Mouse (Mus musculus) spleen, postnatal 14 days (tissue): ENCODE results near the gene Col5a3.
A peak's percentile ranks its signal among the peaks of the same experiment; 100 is the strongest.
"Not testable (repeated sequence)": the region's sequence is repeated elsewhere in the genome, so short reads cannot be mapped to it uniquely, and the experiment has no call there.

Experiments used
- DNase-seq, 2 experiments: peaks; one replicate each; pipeline ENCODE4 v3.0.0; 2021 to 2022; ENCODE audit warnings: low spot score in 2 of 2

Col5a3 gene

GRCm38 (mm10) chr9:20814521-20815272 is at the start of gene Col5a3:
Gene Col5a3 (minus strand): TSS chr9:20815067.
- DNase-seq: no peak

GRCm38 (mm10) chr9:20862225-20862624 is 47.4 kb upstream of the Col5a3 start:
- DNase-seq: no peak

- peak in 1 of 2 experiments; percentile 31 for DNase-seq
These were observed 47.0 kb upstream of the Col5a3 start for GRCm38 (mm10) chr9:20861821-20862220.

- DNase-seq: no peak
These were observed 45.1 kb upstream of the Col5a3 start for GRCm38 (mm10) chr9:20859926-20860325.

GRCm38 (mm10) chr9:20857131-20857530 is 42.3 kb upstream of the Col5a3 start:
- DNase-seq: peak; percentile 23 to 51

GRCm38 (mm10) chr9:20850179-20850578 is 35.3 kb upstream of the Col5a3 start:
- no peak for DNase-seq

DNA sequence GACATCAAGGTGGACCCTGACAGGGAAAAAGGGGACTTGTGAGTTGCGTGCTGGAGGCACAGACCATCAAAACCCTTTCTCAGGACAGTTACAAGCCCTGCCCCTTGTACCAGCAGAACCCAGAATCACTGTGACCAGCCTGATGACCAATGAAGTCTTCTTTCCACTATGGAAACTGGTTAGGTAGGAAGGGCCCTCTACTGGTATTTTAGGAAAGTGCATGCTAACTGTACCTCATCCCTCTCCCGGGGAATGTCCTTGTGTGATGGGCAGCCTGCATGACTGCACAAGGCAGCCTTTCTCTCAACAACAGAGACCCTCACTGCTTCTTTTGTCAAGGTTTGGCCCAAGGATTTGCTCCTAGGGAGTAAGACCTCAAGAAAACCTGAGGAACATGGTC is 27.8 kb upstream of the Col5a3 start:
- no peak for DNase-seq

- DNase-seq: no peak
These were observed 27.3 kb upstream of the Col5a3 start for GRCm38 (mm10) chr9:20842211-20842610.

DNA sequence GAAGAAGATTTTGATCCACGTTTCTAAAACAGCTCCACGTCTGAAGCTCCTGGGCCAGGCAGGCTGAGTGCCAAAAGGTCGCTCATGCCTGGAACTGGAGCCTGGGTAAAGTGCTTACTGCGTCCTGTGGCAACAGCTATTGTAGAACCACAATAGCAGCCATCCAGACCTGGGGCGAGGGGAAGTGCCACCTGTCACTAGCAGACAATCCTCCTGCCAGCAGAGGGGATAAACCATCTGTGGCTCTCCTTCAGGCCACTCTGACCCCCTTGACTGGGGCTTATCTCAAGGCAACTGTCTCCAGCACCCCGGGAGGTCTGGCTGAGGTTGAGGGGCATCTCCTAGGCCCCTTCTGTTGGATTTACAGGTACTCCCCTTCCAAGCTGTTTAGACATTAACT is 24.1 kb upstream of the Col5a3 start:
- no peak for DNase-seq

GRCm38 (mm10) chr9:20837184-20837947 is 22.5 kb upstream of the Col5a3 start:
- no peak for DNase-seq

DNA sequence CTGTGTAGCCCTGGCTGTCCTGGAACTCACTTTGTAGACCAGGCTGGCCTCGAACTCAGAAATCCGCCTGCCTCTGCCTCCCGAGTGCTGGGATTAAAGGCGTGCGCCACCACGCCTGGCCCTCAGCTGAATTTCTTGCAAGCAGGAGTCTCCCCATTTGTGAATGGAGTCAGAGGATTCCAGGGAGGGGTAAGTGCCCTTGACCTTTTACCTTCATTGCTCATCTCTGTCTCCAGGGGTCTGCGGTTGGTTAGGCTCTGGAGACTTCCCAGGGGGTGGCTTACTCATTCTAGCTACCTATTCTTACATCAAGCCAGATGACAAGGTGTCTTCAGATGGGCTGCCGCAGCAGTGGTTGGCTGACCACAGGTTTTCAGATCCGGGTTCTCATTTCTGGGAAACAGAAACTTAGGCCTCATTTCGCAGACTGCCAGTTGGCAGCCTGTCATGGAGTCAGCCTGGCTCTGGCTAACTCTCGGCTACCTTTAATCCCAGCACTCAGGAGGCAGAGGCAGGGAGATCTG is 20.6 kb upstream of the Col5a3 start:
- not testable (repeated sequence) for DNase-seq

DNA sequence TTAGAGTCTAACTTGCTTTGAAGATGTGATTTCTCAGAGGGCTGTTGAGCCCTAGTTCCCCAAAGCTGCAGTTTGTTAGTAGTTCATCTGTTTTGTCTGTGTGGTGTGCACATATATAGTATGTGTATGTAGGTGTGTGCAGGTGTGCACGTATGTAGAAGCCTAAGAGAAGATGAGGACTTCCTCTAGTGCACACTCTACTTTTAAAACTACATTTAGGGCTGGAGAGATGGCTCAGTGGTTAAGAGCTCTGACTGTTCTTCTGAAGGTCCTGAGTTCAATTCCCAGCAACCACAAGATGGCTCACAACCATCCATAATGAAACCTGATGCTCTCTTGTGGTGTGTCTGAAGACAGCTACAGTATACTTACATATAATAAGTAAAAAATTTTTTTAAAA is 20.0 kb upstream of the Col5a3 start:
- no peak for DNase-seq

- DNase-seq: peak; percentile 42 to 65
These were observed 16.2 kb upstream of the Col5a3 start for GRCm38 (mm10) chr9:20830901-20831643.

DNA sequence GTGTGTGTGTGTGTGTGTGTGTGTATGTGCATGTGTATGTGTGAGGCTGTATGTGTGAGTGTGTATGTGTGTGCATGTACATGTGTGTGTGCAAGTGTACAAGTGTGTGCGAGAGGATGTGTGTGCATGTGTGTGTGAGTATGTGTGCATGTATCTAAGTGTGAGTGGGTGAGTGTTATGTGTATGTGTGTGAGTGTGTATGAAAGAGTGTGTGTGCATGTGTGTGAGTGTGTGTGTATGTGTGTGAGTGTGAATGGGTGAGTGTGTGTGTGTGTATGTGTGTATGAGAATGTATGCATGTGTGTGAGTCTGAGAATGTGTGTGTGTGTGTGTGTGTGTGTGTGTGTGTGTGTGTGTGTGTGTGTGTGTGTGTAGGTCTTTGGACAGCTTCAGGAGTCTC is 13.3 kb upstream of the Col5a3 start:
- no peak for DNase-seq

GRCm38 (mm10) chr9:20825781-20826180 is 10.9 kb upstream of the Col5a3 start:
- no peak for DNase-seq

GRCm38 (mm10) chr9:20822821-20823220 is 8.0 kb upstream of the Col5a3 start:
- no peak for DNase-seq

GRCm38 (mm10) chr9:20820001-20820400 is 5.1 kb upstream of the Col5a3 start:
- DNase-seq: no peak

DNA sequence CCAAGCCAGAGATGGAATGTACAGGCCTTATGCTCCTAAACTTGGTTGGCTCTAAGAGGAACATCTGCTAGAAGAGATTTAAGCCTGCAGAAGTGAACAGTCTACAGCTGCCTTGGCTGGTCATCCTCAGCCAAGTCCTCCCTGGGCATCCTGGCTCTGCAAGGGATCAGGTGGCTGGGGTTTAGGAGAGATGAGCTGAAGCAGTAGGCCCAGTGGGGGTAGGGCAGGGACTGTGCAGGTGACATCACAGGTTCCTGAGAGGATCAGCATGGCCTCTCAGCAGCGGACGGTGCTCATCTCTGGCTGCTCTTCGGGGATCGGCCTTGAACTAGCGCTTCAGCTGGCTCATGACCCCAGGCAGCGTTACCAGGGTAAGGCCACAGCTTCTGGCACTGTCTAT is 3.4 kb upstream of the Col5a3 start, which contains the start of gene Rdh8:
Gene Rdh8, plus strand, starts transcription at position 268 of the 400 bp plus-strand sequence.
- DNase-seq: no peak

DNA sequence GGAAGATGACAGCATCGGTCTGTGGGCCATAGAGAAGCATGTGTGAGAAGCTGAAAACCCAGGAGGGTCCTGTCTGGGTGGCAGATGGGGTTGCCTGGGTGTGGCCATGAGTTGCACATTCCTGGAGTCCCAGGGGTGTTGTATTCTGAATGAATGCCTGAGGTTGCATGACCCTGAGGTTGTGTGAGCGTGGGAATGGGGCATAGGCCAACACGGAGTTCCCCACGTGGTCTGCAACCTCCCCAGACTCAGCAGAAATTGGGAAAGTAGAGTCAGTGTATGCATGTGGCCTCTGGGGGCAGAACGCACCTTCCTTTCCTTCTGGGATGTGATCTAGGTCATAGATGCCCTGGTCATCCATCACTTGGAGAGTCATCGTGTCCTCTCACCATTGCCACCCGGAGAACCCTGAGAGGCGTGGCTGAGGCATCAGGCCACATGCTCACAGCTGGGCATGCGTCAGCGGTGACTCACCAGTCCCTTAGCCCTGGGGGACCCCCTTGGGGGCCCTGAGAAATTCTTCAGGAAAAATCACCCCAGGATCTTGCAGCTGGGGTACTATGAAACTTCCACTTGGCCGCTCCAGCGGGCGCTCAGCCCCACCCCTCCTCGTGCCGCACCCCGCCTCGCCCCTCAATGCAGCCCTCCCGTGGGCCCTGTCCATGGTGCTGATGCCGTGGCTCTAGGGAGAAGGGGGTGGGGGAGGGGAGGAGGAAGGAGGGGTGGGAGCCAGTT is 2.2 kb downstream of the Col5a3 start:
- peak in 1 of 2 experiments; percentile 12 for DNase-seq

- DNase-seq: no peak
These were observed 4.1 kb downstream of the Col5a3 start for GRCm38 (mm10) chr9:20810773-20811172.

DNA sequence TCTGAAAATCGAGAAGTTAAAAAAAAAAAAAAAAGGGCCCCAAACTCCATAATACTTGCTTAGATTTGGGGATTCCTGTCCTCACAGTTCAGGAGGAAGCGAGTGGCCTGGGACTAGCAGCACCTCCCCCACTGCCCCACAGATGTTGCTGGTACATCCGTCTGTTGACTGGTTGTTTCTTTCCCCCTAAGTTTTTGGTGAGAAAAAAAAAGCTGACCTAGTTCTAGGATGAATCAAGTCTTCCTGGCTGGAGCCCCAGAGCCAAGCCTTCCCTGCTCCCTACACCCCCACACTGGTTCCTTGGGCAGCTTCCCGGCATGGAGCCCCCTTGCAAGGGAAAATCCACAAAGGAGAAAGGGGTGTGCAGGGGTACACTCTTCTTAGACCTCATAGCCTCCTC is 4.6 kb downstream of the Col5a3 start:
- DNase-seq: no peak
